Mouse (Mus musculus) heart, postnatal 0 days (tissue): Measurements from ENCODE around the gene Dpm2.

Experiments
- CTCF ChIP-seq: IDR thresholded peaks from 2 replicates; pipeline ENCODE4 v1.5.1; 2016; ENCODE audit warnings: antibody characterized with exemption, control low read depth, low read depth
- EP300 ChIP-seq: IDR thresholded peaks from 2 replicates; pipeline ENCODE4 v1.6.1; 2016; ENCODE audit warnings: antibody characterized with exemption, low read depth

DNA sequence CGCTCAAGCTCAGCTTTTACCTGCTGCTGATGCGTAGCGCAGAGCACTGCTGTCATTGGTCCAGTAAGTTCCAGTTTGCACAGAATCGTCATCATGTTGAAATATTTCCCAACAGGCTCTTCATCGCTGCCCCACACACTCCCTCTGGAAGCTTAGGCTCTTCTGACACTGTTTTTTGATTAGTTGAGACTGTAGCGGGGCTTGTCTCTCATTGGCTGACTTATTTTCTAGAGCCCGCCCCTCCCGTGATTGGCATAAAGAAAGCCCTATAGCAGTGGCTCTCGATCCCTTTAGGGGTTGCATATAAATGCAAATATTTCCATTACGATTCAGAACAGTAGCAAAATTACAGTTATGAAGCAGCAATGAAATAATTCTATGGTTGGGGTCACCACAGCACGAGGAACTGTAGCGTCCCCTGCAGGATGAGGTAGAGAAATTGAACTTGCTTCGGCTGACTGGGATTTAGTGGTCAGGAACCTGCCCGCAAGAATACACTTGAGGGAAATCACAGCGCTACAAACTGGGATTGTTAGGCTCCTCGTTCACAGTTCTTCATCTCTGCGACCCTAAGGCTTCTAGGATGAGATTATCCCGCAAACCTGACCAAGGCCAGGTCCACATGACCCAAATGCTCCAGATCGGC, 10.9 kb downstream of the Dpm2 start:
- TF ChIP-seq EP300, result no peak
- TF ChIP-seq CTCF, result no peak; the same call in 1 of the 2 replicates
